Mouse (Mus musculus) MEL (cell line): ENCODE data around the gene Myt1l. TPM values are rescaled to one million over a fixed set of nuclear protein-coding genes. Genes with fewer than 3 reads are reported as not detected.

Source experiments
- DNase-seq: peaks from one replicate; pipeline ENCODE4 v3.0.0; 2011; ENCODE audit warnings: low read depth, low spot score
- H3K27ac ChIP-seq: 2 replicates; pipeline ENCODE4 v1.5.1; 2012; ENCODE audit warnings: low read depth, mild to moderate bottlenecking, control low read depth, low read length, moderate library complexity; ENCODE audit not compliant: control insufficient read depth
- H3K27me3 ChIP-seq, 2 experiments: fragments of 150-350 bp in 1 of 2; sonication (generic) in 1 of 2; 2 replicates each; pipeline ENCODE4 v1.6.1; 2012; ENCODE audit warnings: low read length in 2 of 2, mild to moderate bottlenecking in 2 of 2, improper control_type of control experiment in 1 of 2, moderate library complexity in 1 of 2; ENCODE audit not compliant: insufficient read depth in 2 of 2, control insufficient read depth in 1 of 2
- H3K36me3 ChIP-seq, 2 experiments: 2 replicates each; pipeline ENCODE4 v1.6.1; 2012 to 2014; ENCODE audit warnings: low read length in 2 of 2, improper control_type of control experiment in 1 of 2, inconsistent platforms in 1 of 2, mild to moderate bottlenecking in 1 of 2; ENCODE audit not compliant: insufficient read depth in 2 of 2, control insufficient read depth in 1 of 2
- H3K4me1 ChIP-seq, 2 experiments: fragments of 150-350 bp in 1 of 2; sonication (generic) in 1 of 2; 2 replicates each; pipeline ENCODE4 v1.6.1; 2012; ENCODE audit warnings: low read length in 2 of 2, improper control_type of control experiment in 1 of 2, mild to moderate bottlenecking in 1 of 2; ENCODE audit not compliant: insufficient read depth in 2 of 2, control insufficient read depth in 1 of 2
- H3K4me3 ChIP-seq, 2 experiments: fragments of 150-350 bp in 1 of 2; sonication (generic) in 1 of 2; 2 replicates each; pipeline ENCODE4 v1.5.1; 2012; ENCODE audit warnings: low read depth in 2 of 2, low read length in 2 of 2, mild to moderate bottlenecking in 2 of 2, moderate library complexity in 2 of 2, control low read depth in 1 of 2, improper control_type of control experiment in 1 of 2; ENCODE audit not compliant: control insufficient read depth in 1 of 2, insufficient read depth in 1 of 2
- H3K79me2 ChIP-seq: 2 replicates; pipeline ENCODE4 v1.6.1; 2012; ENCODE audit warnings: mild to moderate bottlenecking, low read length, moderate library complexity; ENCODE audit not compliant: control insufficient read depth, poor library complexity, insufficient read depth
- H3K9ac ChIP-seq: 2 replicates; pipeline ENCODE4 v1.6.1; 2012; ENCODE audit warnings: low read depth, mild to moderate bottlenecking, control low read depth, low read length, moderate library complexity; ENCODE audit not compliant: control insufficient read depth, poor library complexity, severe bottlenecking
- H3K9me3 ChIP-seq: fragments of 150-350 bp; sonication (generic); replicated peaks from 2 replicates; pipeline ENCODE4 v1.6.1; 2012; ENCODE audit warnings: mild to moderate bottlenecking, low read length, improper control_type of control experiment, moderate library complexity; ENCODE audit not compliant: insufficient read depth
- BHLHE40 ChIP-seq: IDR thresholded peaks from 2 replicates; pipeline ENCODE4 v1.6.1; 2012; ENCODE audit warnings: low read depth, mild to moderate bottlenecking, inconsistent platforms, low read length, improper control_type of control experiment, borderline replicate concordance
- CHD2 ChIP-seq: IDR thresholded peaks from 2 replicates; pipeline ENCODE4 v1.6.1; 2011; ENCODE audit warnings: low read length, improper control_type of control experiment
- E2F4 ChIP-seq: IDR thresholded peaks from 2 replicates; pipeline ENCODE4 v1.6.1; 2011; ENCODE audit warnings: low read depth, low read length, improper control_type of control experiment, borderline replicate concordance
- ELF1 ChIP-seq: IDR thresholded peaks from 2 replicates; pipeline ENCODE4 v1.6.1; 2014; ENCODE audit warnings: low read depth, mild to moderate bottlenecking, inconsistent platforms, low read length, improper control_type of control experiment, moderate library complexity
- JUND ChIP-seq: IDR thresholded peaks from 2 replicates; pipeline ENCODE4 v1.6.1; 2011; ENCODE audit warnings: low read depth, mild to moderate bottlenecking, improper control_type of control experiment, low read length
- MAFK ChIP-seq: IDR thresholded peaks from 2 replicates; pipeline ENCODE4 v1.6.1; 2011; ENCODE audit warnings: low read depth, mild to moderate bottlenecking, low read length, improper control_type of control experiment, borderline replicate concordance
- MEF2A ChIP-seq: IDR thresholded peaks from 2 replicates; pipeline ENCODE4 v1.6.1; 2014; ENCODE audit warnings: low read depth, mild to moderate bottlenecking, inconsistent platforms, low read length, improper control_type of control experiment; ENCODE audit not compliant: poor library complexity, insufficient replicate concordance, severe bottlenecking; ENCODE audit errors: extremely low read depth
- MXI1 ChIP-seq: IDR thresholded peaks from 2 replicates; pipeline ENCODE4 v1.6.1; 2011; ENCODE audit warnings: mild to moderate bottlenecking, low read depth, low read length, improper control_type of control experiment
- MYB ChIP-seq: IDR thresholded peaks from 2 replicates; pipeline ENCODE4 v1.6.1; 2011; ENCODE audit warnings: mild to moderate bottlenecking, low read depth, low read length, improper control_type of control experiment
- NELFE ChIP-seq: IDR thresholded peaks from 2 replicates; pipeline ENCODE4 v1.6.1; 2011; ENCODE audit warnings: low read depth, low read length, improper control_type of control experiment
- POLR2A ChIP-seq, 2 experiments: IDR thresholded peaks; 2 replicates each; pipeline ENCODE4 v1.6.1; 2011 to 2012; ENCODE audit warnings: low read length in 2 of 2, mild to moderate bottlenecking in 2 of 2, control low read depth in 1 of 2, improper control_type of control experiment in 1 of 2, low read depth in 1 of 2, moderate library complexity in 1 of 2; ENCODE audit not compliant: control insufficient read depth in 1 of 2, insufficient read depth in 1 of 2, poor library complexity in 1 of 2
- POLR2AphosphoS2 ChIP-seq: IDR thresholded peaks from 2 replicates; pipeline ENCODE4 v1.6.1; 2011; ENCODE audit warnings: low read length, improper control_type of control experiment
- POLR2AphosphoS5 ChIP-seq: IDR thresholded peaks from 2 replicates; pipeline ENCODE4 v1.6.1; 2012; ENCODE audit warnings: low read depth, borderline replicate concordance, mild to moderate bottlenecking, inconsistent platforms, low read length, moderate library complexity, mixed read lengths
- RAD21 ChIP-seq: IDR thresholded peaks from 2 replicates; pipeline ENCODE4 v1.6.1; 2011; ENCODE audit warnings: mild to moderate bottlenecking, low read depth, low read length, improper control_type of control experiment
- RCOR1 ChIP-seq: IDR thresholded peaks from 2 replicates; pipeline ENCODE4 v1.6.1; 2012; ENCODE audit warnings: low read depth, mild to moderate bottlenecking, inconsistent platforms, low read length, improper control_type of control experiment
- SMC3 ChIP-seq: IDR thresholded peaks from 2 replicates; pipeline ENCODE4 v1.6.1; 2011; ENCODE audit warnings: low read depth, low read length, improper control_type of control experiment
- TBP ChIP-seq: IDR thresholded peaks from 2 replicates; pipeline ENCODE4 v1.8.0; 2011; ENCODE audit warnings: low read depth, low read length, improper control_type of control experiment
- UBTF ChIP-seq: IDR thresholded peaks from 2 replicates; pipeline ENCODE4 v1.6.1; 2012; ENCODE audit warnings: low read depth, mild to moderate bottlenecking, inconsistent platforms, low read length, improper control_type of control experiment, moderate library complexity, borderline replicate concordance; ENCODE audit not compliant: insufficient read depth
- USF1 ChIP-seq: IDR thresholded peaks from 2 replicates; pipeline ENCODE4 v1.6.1; 2014; ENCODE audit warnings: low read depth, mild to moderate bottlenecking, inconsistent platforms, low read length, improper control_type of control experiment, moderate library complexity
- USF2 ChIP-seq, 2 experiments: IDR thresholded peaks; 2 replicates each; pipeline ENCODE4 v1.6.1; 2011 to 2012; ENCODE audit warnings: improper control_type of control experiment in 2 of 2, low read length in 2 of 2, borderline replicate concordance in 1 of 2, inconsistent platforms in 1 of 2, low read depth in 1 of 2, mild to moderate bottlenecking in 1 of 2; ENCODE audit not compliant: insufficient read depth in 1 of 2
- ZC3H11A ChIP-seq: IDR thresholded peaks from 2 replicates; pipeline ENCODE4 v1.6.1; 2012; ENCODE audit warnings: low read depth, mild to moderate bottlenecking, inconsistent platforms, low read length, improper control_type of control experiment
- ZMIZ1 ChIP-seq: IDR thresholded peaks from 2 replicates; pipeline ENCODE4 v1.6.1; 2012; ENCODE audit warnings: low read depth, mild to moderate bottlenecking, inconsistent platforms, low read length, improper control_type of control experiment, moderate library complexity
- ZNF384 ChIP-seq: IDR thresholded peaks from 2 replicates; pipeline ENCODE4 v1.6.1; 2012; ENCODE audit warnings: low read depth, mild to moderate bottlenecking, inconsistent platforms, low read length, improper control_type of control experiment
- polyA plus RNA-seq, 2 experiments: library from polyadenylated mRNA; stranded (reverse) in 1 of 2; unstranded in 1 of 2; fragments of >175 nt in 1 of 2; fragments of >200 nt in 1 of 2; gene quantifications; 2 replicates each; pipeline versions ENCODE4 v1.2.1 to v1.2.4; 2012; ENCODE audit warnings: low replicate concordance in 2 of 2, low read depth in 1 of 2; ENCODE audit not compliant: insufficient read length in 2 of 2, insufficient read depth in 1 of 2, missing spikeins in 1 of 2
- total RNA-seq: library from RNA; depleted of rRNA; stranded (reverse); fragments of 300-350 nt; gene quantifications from 2 replicates; pipeline ENCODE4 v1.2.3, GENCODE M21; 2012

Myt1l gene
- total and polyA plus RNA-seq, 3 experiments, result not detected

GRCm38 (mm10) chr12:29642915-29643314, 114.7 kb downstream of the Myt1l start:
- no peak overlapping the region for H3K27ac ChIP-seq
- no peak for DNase-seq
- H3K79me2 ChIP-seq, result no peaks in the 10 kb centered on the region
- no peaks in the 10 kb centered on the region for H3K9me3 ChIP-seq
- H3K4me1 ChIP-seq, result no peaks in the 10 kb centered on the region
- no peaks in the 10 kb centered on the region for H3K27me3 ChIP-seq
- H3K9ac ChIP-seq, result no peak overlapping the region
- H3K4me3 ChIP-seq, result no peak overlapping the region
- no peaks in the 10 kb centered on the region for H3K36me3 ChIP-seq
- no peak for TF ChIP-seq UBTF
- TF ChIP-seq CHD2, result no peak
- TF ChIP-seq POLR2AphosphoS5, result no peak
- TF ChIP-seq MXI1, result no peak
- TF ChIP-seq POLR2AphosphoS2, result no peak
- no peak for TF ChIP-seq BHLHE40
- TF ChIP-seq NELFE, result no peak
- no peak for TF ChIP-seq ZMIZ1
- no peak for TF ChIP-seq MAFK
- TF ChIP-seq RAD21, result no peak
- TF ChIP-seq JUND, result no peak
- no peak for TF ChIP-seq TBP
- TF ChIP-seq ZC3H11A, result no peak
- no peak for TF ChIP-seq SMC3

DNA sequence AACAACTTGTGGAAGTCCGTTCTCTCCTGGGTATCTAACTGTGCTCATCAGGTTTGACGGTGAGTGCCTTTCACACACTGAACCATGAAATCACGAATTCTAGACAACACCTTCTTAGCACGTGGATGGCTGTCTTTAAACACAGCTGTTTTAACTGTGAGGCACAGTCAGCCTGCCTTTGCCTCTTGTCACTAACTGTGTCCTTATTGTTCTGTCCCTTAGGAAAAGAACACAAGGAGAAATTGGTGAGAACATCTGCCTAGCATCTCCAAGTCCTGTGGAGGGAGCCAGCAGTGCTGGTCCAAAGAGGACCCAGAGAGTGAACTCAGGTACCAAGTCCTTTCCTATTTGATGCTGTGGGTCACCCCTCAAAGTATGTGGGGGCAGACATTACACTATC, 115.9 kb downstream of the Myt1l start:
- Histone ChIP-seq H3K36me3 (no peaks in the 10 kb centered on the region), H3K4me3 (no peak overlapping the region), H3K27me3 (no peaks in the 10 kb centered on the region), H3K4me1 (no peaks in the 10 kb centered on the region), H3K79me2 (no peaks in the 10 kb centered on the region), H3K9me3 (no peaks in the 10 kb centered on the region), H3K27ac (no peak overlapping the region), H3K9ac (no peak overlapping the region)
- TF ChIP-seq ELF1, result no peak
- no peak for TF ChIP-seq RCOR1
- no peak for TF ChIP-seq ZNF384
- TF ChIP-seq UBTF, result no peak
- no peak for TF ChIP-seq E2F4
- no peak for TF ChIP-seq MEF2A
- no peak for TF ChIP-seq MYB
- TF ChIP-seq POLR2A (IDR thresholded peaks at IDR 0.05; ENCODE audit: control insufficient read depth in 1 of 2, insufficient read depth in 1 of 2, low read depth in 1 of 2, low read length in 2 of 2, poor library complexity in 1 of 2), result no peak
- TF ChIP-seq JUND, result no peak
- no peak for TF ChIP-seq RAD21
- TF ChIP-seq USF1, result no peak
- no peak for TF ChIP-seq ZMIZ1
- no peak for TF ChIP-seq USF2 (IDR thresholded peaks at IDR 0.05; ENCODE audit: borderline replicate concordance in 1 of 2, insufficient read depth in 1 of 2, low read depth in 1 of 2, low read length in 2 of 2)
- DNase-seq, result no peak
